Mouse (Mus musculus) heart, adult 2 months (tissue): ENCODE measurements at regions not wholly inside any gene's neighbourhood (a gene's known extent, or its start where the extent isn't known, plus 50 kb on each side); places are given as distances from the start of the nearest gene placed in this dataset.

Source experiments
- CTCF ChIP-seq: fragments of 200-600 bp; IDR thresholded peaks from 2 replicates; pipeline ENCODE4 v1.8.1; 2022; ENCODE audit warnings: antibody characterized with exemption, mild to moderate bottlenecking, moderate library complexity
- POLR2A ChIP-seq: fragments of 200-500 bp; IDR thresholded peaks from 2 replicates; pipeline ENCODE4 v1.6.1; 2011; ENCODE audit warnings: mild to moderate bottlenecking, low read depth, low read length, control low read depth; ENCODE audit not compliant: insufficient read depth

DNA sequence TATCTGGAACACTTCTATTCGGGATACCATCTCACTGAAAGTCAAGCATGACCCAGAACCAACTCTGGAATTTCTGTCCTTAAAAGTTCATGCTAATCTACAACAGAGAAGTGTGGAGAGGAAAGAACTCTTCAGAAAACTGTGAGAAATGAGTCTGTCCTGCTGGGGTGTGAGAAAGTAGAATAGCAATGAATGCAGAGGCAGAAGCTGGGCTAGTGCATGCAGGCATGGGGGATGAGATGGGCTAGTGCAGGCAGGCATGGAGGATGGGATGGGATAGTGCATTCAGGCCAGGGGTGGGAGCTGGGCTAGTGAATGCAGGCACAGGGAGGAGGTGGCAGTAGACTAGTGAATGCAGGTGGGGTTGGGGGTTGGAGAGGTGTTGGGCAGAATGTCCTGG lies 424.8 kb downstream of the Pdcd6ip start:
- TF ChIP-seq CTCF, result no peak
- TF ChIP-seq POLR2A, result no peak
